Mouse (Mus musculus): ENCODE results near the gene Cacna1i.

Cacna1i gene

DNA sequence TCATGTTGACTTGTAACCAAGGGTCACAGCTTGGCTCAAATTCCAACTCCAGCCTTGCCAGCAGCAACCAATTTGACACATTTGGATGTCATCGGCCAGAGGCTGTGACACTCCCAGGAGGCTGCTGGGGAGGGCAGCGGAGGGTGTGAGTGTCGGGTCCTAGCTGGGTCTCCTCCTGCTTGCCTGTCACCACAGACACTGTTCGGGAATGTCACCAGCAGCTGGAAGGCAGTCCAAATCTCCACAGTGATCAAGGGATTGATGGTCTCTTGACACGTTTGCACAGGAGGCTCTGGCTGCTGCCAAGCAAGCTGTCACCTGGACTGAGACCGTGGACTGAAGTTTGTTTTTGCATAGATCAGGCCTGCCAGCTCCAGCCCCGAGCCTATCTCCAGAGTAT lies 123.6 kb downstream of the Cacna1i start:
- DNase-seq (ENCODE audit: low spot score): no peak

DNA sequence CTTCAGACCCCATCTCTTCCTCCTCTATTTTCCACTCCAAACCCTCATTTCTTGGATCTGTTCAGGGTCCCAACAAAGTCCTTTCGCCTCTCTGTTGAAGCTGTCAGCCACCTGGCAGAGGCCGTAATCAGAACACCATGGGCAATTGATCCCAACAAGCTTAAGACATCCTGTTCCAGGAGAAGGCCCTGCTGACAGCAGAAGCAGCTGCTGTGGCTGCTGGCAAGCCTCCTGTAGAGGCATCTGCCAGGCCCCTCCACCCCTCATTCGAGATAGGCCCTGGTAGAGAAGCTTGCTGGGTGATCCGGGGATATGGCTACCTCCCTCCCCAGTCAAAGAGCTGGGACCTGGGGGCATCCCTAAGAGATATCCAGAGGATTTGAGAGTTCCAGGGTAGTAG lies 126.0 kb downstream of the Cacna1i start:
- no peak for DNase-seq (ENCODE audit: low spot score)

DNA sequence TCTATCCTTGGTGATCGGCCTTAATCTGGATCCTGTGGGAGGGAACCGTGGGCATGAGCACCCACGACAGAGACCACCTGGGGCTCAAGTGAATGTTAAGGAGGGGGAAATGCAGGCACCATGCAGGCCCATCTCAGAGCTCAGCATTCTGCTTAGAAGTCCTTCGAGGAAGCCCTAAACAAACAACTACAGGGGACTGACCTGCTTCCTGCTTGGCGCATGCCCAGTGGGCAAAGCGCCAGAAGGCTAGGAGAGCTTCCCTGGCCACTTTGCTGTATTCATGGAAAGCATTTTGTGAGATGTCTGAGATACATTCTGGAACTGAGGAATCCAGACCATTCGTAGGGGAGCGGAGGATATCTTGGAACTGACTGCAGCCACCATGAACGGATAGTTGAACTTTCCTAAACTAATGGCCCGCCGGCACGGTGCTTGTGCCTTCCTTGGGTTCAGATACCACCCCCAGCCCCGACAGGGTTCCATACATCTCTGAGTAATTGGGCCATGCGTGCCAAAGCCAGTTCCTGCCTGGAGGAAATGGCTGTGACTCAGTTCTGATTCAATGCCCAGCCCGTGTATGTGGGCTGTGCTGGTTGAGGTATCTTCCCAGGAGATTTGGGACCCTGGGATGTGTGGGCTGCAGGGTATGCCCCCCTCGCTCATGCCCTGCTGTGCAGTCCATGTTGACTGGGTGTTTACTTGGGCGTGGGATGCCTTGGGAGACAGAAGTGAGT lies 127.1 kb downstream of the Cacna1i start:
- DNase-seq (ENCODE audit: low spot score): peak; percentile 25

DNA sequence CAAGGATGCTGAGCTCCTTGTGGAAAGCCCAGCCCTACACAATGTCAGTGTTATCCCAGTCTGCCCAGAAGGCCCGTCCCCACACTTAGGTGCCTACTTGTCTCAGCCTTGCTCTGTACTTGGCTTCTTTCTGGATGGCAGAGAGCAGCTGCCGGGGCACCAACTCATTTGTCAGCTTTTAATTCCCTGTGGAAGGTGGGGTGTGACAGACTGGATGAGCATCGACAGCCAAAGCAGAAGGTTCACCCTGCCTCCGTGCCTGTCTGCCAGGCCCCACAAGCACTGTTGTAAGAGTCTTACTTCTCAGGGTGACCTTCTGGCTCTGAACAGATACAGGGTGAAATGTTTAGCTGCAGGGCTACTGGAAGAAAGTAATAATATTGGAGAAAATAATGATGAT lies 128.1 kb downstream of the Cacna1i start:
- DNase-seq (ENCODE audit: low spot score): no peak

DNA sequence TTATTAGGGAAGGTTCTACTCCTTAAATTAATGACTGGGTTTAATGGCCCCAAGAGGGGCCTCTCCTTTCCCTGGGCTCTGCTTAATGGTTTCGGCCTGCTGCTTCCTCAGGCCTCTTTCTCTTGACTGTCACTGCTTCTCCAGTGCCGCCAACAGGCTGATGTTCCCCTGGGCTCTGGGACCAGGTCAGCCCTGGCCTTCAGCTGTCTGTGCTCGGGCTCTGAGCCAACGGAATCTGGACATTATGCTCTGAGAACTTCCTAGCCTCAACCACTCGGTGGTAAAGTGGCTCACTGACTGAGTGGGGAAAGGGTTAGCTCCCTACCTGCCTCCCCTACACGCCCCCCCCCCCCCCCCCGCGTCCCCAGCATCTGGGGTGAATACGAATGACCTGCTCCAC lies 130.0 kb downstream of the Cacna1i start:
- DNase-seq (ENCODE audit: low spot score): no peak

DNA sequence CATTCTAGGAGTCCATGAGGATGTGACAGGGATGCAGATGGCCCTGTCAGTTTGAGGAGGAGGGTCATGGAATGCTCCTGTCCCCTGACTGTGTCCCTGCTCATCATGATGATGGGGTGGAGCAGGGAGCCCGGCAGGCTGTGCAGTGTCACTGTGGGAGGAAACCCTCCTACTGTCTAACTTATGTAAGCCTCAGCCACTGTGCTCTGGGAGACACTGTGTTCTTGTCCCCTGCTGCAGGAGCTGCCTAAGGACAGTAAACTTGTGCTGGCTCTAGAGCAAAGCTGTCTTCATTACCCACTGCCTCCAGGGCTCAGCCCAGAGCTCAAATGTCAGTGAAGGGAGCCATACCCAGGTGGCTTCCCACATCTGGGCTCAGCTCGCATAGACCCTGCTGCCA lies 131.1 kb downstream of the Cacna1i start:
- no peak for DNase-seq (ENCODE audit: low spot score)

DNA sequence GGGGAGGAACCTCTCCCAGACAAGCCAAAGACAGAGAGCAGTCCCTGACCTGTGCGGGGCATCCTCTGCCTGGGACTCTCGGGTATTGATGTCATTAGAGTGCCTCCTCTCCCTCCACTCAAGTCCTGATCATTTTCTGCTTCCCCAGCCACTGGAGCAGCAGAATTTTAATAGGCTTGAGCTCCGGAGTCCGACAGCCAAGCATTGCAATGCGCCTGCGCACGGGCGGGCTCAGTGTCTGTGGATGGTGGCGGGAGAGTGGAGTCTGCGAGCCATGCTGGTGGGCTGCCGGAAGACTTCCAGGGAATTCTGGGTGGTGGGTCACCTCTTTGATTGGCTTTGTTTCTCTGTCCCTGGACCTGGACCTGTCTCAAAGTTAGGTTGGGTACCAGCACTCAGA lies 143.3 kb downstream of the Cacna1i start:
- DNase-seq (ENCODE audit: low spot score): no peak

DNA sequence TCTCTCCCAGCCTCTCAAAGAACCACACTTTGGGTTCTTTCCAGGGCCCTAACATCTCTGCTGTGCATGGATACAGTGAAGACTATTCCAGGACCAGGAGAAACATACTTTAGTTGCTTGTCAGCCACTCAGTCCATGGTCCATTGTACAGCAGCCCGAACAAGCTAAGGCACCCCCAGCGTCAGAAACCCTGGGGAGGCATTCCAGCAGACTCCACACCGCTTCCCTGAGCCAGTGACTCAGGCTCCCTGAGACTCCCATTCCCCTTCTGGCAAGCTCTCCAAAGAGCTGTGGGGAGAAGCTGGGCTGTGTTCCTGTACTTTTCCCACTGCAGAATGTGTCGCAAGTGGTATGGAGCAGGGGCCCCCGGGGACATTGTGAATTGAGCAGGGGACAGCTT lies 149.9 kb downstream of the Cacna1i start:
- DNase-seq (ENCODE audit: low spot score): no peak

DNA sequence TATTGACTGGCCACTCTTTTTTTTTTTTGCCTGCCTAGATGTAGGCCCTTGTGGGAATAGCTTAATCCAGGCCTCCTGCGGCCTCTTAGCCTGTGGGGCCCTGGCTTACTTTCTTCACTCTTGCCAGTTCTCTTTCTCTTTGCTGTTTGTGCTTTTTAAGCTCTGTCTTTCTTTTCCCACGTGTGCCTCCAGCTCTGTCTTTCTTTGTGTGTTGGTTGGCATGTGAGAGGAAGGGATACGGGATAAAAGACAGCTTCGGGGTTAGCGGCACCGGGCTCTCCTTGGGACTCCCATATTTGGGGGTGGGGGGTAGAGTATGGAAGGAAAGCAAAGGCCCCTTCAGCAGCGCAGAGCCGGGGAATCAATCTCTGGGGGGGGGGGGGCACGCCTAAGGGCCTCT lies 151.0 kb downstream of the Cacna1i start:
- DNase-seq (ENCODE audit: low spot score): no peak

DNA sequence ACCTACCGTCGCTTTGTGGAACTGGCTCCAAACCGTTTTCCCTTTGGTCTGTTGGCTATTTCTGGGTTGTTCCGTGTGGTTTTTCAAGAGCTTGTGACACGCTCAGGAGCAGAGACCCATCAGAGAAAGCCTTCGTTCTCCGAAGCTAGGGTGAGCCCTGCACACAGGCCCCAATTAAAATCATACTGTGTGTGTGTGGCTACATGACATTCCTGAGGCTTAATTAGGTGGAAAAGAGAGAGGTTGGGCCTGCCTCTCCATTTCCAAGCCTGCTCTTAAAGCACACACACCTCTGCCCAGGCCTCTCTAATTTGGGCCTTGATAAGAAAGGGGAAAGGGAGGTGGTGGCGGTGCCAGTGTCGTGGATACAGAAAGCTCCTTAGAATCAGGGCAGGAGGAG lies 151.4 kb downstream of the Cacna1i start:
- DNase-seq (ENCODE audit: low spot score): no peak

DNA sequence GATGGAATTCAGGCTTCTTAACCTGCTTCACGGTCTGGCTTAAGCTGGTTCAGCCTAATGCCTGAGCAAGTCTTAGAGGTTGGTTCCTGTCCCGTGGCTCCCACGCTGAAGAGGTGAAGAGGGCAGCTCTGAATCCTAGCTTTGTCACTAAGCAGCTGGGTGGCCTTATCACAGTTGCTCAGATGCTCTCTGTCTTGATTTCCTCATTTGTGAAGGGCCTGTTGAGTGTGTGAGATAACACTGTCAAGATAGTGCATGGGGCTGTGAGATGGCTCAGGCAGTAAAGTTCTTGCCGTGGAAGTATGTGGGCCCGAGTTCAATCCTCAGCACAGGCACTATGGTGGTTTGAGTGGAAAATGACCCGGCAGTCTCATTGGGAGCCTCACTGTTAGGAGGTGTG lies 153.2 kb downstream of the Cacna1i start:
- no peak for DNase-seq (ENCODE audit: low spot score)

DNA sequence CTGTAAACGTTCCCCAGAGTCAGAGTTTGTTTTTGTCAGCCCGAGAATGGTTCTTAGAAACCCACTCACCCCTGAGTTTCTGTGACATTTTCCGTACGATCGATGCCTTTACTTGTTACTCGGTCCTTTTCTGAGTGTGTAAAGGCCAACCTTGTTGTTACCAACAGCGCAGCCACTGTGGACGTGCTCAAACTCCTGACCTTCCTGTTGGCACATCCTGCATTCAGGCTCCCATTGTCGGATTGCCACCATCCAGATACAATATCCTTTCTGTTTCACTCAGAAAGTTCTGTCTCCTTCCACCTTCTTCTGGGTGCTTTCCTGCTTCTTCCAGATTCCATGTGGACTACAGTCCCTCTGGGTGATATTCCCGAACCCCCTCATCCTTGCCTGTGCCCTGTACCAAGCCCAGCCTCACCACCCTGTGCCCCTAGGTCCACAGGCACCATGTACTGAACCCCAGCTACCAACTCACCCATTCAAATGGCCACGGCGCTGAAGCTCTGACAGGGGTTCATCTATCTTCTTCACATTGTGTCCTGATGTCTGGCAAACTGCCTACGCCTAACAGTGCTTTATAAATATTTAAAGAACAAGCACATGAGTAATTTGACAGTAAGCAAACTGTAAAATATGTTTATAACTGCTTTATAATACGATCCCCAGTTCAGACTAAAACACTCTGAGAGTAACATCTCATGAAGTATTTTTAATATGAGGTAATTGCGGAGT lies 159.1 kb downstream of the Cacna1i start:
- DNase-seq (ENCODE audit: low spot score): no peak

Data from ovary, postnatal 14 days (tissue).